Mouse (Mus musculus) testis, adult 2 months (tissue): Measurements from ENCODE around the gene Ablim2. TPM values are rescaled to one million over a fixed set of nuclear protein-coding genes. Genes with fewer than 3 reads are reported as not detected.

ENCODE experiments used
- H3K27ac ChIP-seq: fragments of 200-500 bp; 2 replicates; pipeline ENCODE4 v1.5.1; 2012; ENCODE audit warnings: low read depth, low read length; ENCODE audit not compliant: control insufficient read depth, insufficient read depth
- H3K27me3 ChIP-seq: fragments of 200-500 bp; 2 replicates; pipeline ENCODE4 v1.6.1; 2012; ENCODE audit warnings: mild to moderate bottlenecking, low read length, moderate library complexity; ENCODE audit not compliant: control insufficient read depth, insufficient read depth
- H3K36me3 ChIP-seq: fragments of 200-500 bp; 2 replicates; pipeline ENCODE4 v1.6.1; 2012; ENCODE audit warnings: mild to moderate bottlenecking, low read length; ENCODE audit not compliant: control insufficient read depth, insufficient read depth
- H3K4me1 ChIP-seq: fragments of 200-500 bp; 2 replicates; pipeline ENCODE4 v1.6.1; 2012; ENCODE audit warnings: low read length; ENCODE audit not compliant: control insufficient read depth, insufficient read depth
- H3K4me3 ChIP-seq: fragments of 200-500 bp; 2 replicates; pipeline ENCODE4 v1.5.1; 2012; ENCODE audit warnings: low read depth, mild to moderate bottlenecking, low read length, moderate library complexity, mixed read lengths; ENCODE audit not compliant: control insufficient read depth
- CTCF ChIP-seq: fragments of 200-500 bp; IDR thresholded peaks from 2 replicates; pipeline ENCODE4 v1.5.1; 2012; ENCODE audit warnings: low read depth, mild to moderate bottlenecking, inconsistent platforms, low read length, moderate library complexity; ENCODE audit not compliant: control insufficient read depth, insufficient read depth, insufficient replicate concordance
- POLR2A ChIP-seq: fragments of 200-500 bp; IDR thresholded peaks from 2 replicates; pipeline ENCODE4 v1.6.1; 2012; ENCODE audit warnings: low read depth, mild to moderate bottlenecking, inconsistent platforms, low read length, moderate library complexity; ENCODE audit not compliant: control insufficient read depth
- polyA plus RNA-seq: library from polyadenylated mRNA; depleted of rRNA; stranded (reverse); fragments of >200 nt; gene quantifications from 2 replicates; pipeline ENCODE4 v1.2.3, GENCODE M21; 2012

The Ablim2 gene
- polyA plus RNA-seq, 1 experiment: 1.2 TPM

- Histone ChIP-seq H3K27me3 (no peaks in the 10 kb centered on the region), H3K27ac (no peak overlapping the region), H3K4me1 (peaks cover 9% of the 10 kb centered on the region), H3K36me3 (no peaks in the 10 kb centered on the region), H3K4me3 (no peak overlapping the region)
- TF ChIP-seq POLR2A (no peak), CTCF (no peak)
Measured at GRCm38 (mm10) chr5:35718817-35719216, 38.9 kb upstream of the Ablim2 start.

GRCm38 (mm10) chr5:35719343-35719742 lies 38.3 kb upstream of the Ablim2 start:
- H3K36me3 ChIP-seq: no peaks in the 10 kb centered on the region
- TF ChIP-seq POLR2A: no peak
- TF ChIP-seq CTCF: no peak
- H3K4me1 ChIP-seq: peaks cover 9% of the 10 kb centered on the region
- H3K27me3 ChIP-seq: no peaks in the 10 kb centered on the region
- no peak overlapping the region for H3K4me3 ChIP-seq
- no peak overlapping the region for H3K27ac ChIP-seq

- no peaks in the 10 kb centered on the region for H3K36me3 ChIP-seq
- no peak for TF ChIP-seq CTCF
- H3K27me3 ChIP-seq: no peaks in the 10 kb centered on the region
- H3K4me1 ChIP-seq: peaks cover 9% of the 10 kb centered on the region
- H3K4me3 ChIP-seq: no peak overlapping the region
- H3K27ac ChIP-seq: no peak overlapping the region
Measured at GRCm38 (mm10) chr5:35719880-35720279, 37.8 kb upstream of the Ablim2 start.

- no peaks in the 10 kb centered on the region for H3K27me3 ChIP-seq
- H3K4me3 ChIP-seq: no peak overlapping the region
- no peaks in the 10 kb centered on the region for H3K36me3 ChIP-seq
- TF ChIP-seq CTCF (no peak), POLR2A (no peak)
- H3K4me1 ChIP-seq: peaks cover 9% of the 10 kb centered on the region
- no peak overlapping the region for H3K27ac ChIP-seq
Measured at GRCm38 (mm10) chr5:35721933-35722332, 35.7 kb upstream of the Ablim2 start.

GRCm38 (mm10) chr5:35722654-35723053 lies 35.0 kb upstream of the Ablim2 start:
- Histone ChIP-seq H3K27ac (no peak overlapping the region), H3K27me3 (no peaks in the 10 kb centered on the region), H3K4me1 (peaks cover 9% of the 10 kb centered on the region), H3K36me3 (no peaks in the 10 kb centered on the region), H3K4me3 (no peak overlapping the region)
- TF ChIP-seq POLR2A (no peak), CTCF (no peak)

- Histone ChIP-seq H3K36me3 (no peaks in the 10 kb centered on the region), H3K27me3 (no peaks in the 10 kb centered on the region), H3K4me1 (peaks cover 9% of the 10 kb centered on the region), H3K27ac (no peak overlapping the region), H3K4me3 (no peak overlapping the region)
- TF ChIP-seq POLR2A (no peak), CTCF (no peak)
Measured at GRCm38 (mm10) chr5:35723900-35724299, 33.8 kb upstream of the Ablim2 start.

- Histone ChIP-seq H3K36me3 (no peaks in the 10 kb centered on the region), H3K4me3 (no peak overlapping the region), H3K27ac (no peak overlapping the region), H3K4me1 (no peaks in the 10 kb centered on the region; the same call in 1 of the 2 replicates), H3K27me3 (no peaks in the 10 kb centered on the region)
- TF ChIP-seq POLR2A (no peak), CTCF (no peak)
Measured at GRCm38 (mm10) chr5:35725840-35726239, 31.8 kb upstream of the Ablim2 start.

GRCm38 (mm10) chr5:35727447-35727846 lies 30.2 kb upstream of the Ablim2 start:
- no peaks in the 10 kb centered on the region for H3K36me3 ChIP-seq
- no peaks in the 10 kb centered on the region; the same call in 1 of the 2 replicates for H3K4me1 ChIP-seq
- no peak overlapping the region for H3K27ac ChIP-seq
- TF ChIP-seq POLR2A (no peak), CTCF (no peak)
- no peaks in the 10 kb centered on the region for H3K27me3 ChIP-seq
- H3K4me3 ChIP-seq: no peak overlapping the region
